ENCODE assay signal across 18 mouse cellular contexts in the genomic region with DNA sequence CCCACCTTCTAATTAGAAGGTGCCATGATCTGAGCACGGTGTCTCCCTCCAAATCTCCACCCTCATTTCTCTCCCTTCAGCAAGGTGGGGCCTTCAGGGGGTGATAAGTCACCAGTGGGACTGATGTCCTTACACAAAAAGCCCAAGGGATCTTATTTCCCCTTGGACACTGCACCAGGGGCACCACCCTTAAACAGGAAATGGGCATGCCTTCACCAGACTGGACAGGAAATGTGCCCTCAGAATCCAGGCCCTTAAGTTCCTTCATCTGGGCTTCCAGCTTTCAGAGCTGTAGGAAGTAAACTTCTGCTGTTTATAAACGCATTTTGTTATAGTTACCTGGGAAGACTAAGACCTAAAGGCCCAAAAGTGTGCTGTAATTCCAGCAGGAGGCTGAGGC. TPM values are rescaled to one million over a fixed set of nuclear protein-coding genes. Genes with fewer than 3 reads are reported as not detected.
"Had no signal": no experiment of that assay in that cellular context is flagged by ENCODE, and none has a peak within 500 bp of the region (broad histone marks: within the 10 kb centered on the region; RNA-seq: fewer than 3 reads in every experiment).

No protein-coding gene starts in this region.

- H3K4me3 ChIP-seq: liver, embryonic 13.5 days; liver, embryonic 15.5 days; midbrain, embryonic 13.5 days; myocyte; neural tube, embryonic 13.5 days; neural tube, embryonic 15.5 days; stomach, embryonic 15.5 days had no signal

- H3K27me3 ChIP-seq: liver, embryonic 13.5 days; liver, embryonic 15.5 days; midbrain, embryonic 13.5 days; neural tube, embryonic 13.5 days; neural tube, embryonic 15.5 days; stomach, embryonic 15.5 days had no signal

- H3K4me1 ChIP-seq: liver, embryonic 15.5 days; midbrain, embryonic 13.5 days; neural tube, embryonic 13.5 days; neural tube, embryonic 15.5 days; stomach, embryonic 15.5 days had no signal

- ATAC-seq: liver, postnatal 0 days; midbrain, embryonic 13.5 days had no signal

- H3K27ac ChIP-seq: liver, embryonic 13.5 days; liver, embryonic 15.5 days; macrophage; midbrain, embryonic 13.5 days; neural tube, embryonic 13.5 days; neural tube, embryonic 15.5 days; stomach, embryonic 15.5 days; stomach, postnatal 0 days had no signal

- H3K4me2 ChIP-seq: liver, embryonic 11.5 days; liver, embryonic 13.5 days; liver, embryonic 15.5 days; lung, embryonic 14.5 days; midbrain, embryonic 11.5 days; midbrain, embryonic 13.5 days; neural tube, embryonic 13.5 days; neural tube, embryonic 15.5 days; stomach, embryonic 15.5 days had no signal

- DNase-seq: liver, embryonic 13.5 days; liver, postnatal 0 days; retina, postnatal 1 day; right cerebral cortex, postnatal 14 days; thymus, adult 2 months; thymus, postnatal 25 days; thymus, postnatal 4 days had no signal

- H3K36me3 ChIP-seq: liver, embryonic 13.5 days; liver, embryonic 15.5 days; midbrain, embryonic 13.5 days; neural tube, embryonic 13.5 days; neural tube, embryonic 15.5 days; stomach, embryonic 15.5 days had no signal

- H3K9ac ChIP-seq: liver, embryonic 13.5 days; liver, embryonic 15.5 days; liver, postnatal 0 days; lung, embryonic 14.5 days; midbrain, embryonic 13.5 days; neural tube, embryonic 13.5 days; neural tube, embryonic 15.5 days; stomach, embryonic 15.5 days had no signal

- H3K9me3 ChIP-seq: liver, embryonic 13.5 days; liver, embryonic 15.5 days; midbrain, embryonic 13.5 days; neural tube, embryonic 13.5 days; neural tube, embryonic 15.5 days; stomach, embryonic 15.5 days had no signal

RNA-seq across cellular contexts. Expression of a gene that starts 26.7 kb away (rescaled TPM):
- polyA plus RNA-seq: macrophage had no signal
